Mouse (Mus musculus) neural tube, embryonic 15.5 days (tissue): ENCODE measurements around the gene Tvp23a. TPM values are rescaled to one million over a fixed set of nuclear protein-coding genes. Genes with fewer than 3 reads are reported as not detected.
A peak's percentile ranks its signal among the peaks of the same experiment; 100 is the strongest.

Experiments
- ATAC-seq: fragments of 200-750 bp; cut with Nextera tagmentation; 2 replicates; pipeline ENCODE4 v1.8.0; 2017; ENCODE audit warnings: mild to moderate bottlenecking, moderate TSS enrichment, moderate library complexity; ENCODE audit not compliant: low FRiP score
- H3K27ac ChIP-seq: fragments of 300-500 bp; sonication (generic); replicated peaks from 2 replicates; pipeline ENCODE4 v1.5.1; 2015; ENCODE audit warnings: mild to moderate bottlenecking, inconsistent platforms
- H3K27me3 ChIP-seq: fragments of 300-500 bp; sonication (generic); replicated peaks from 2 replicates; pipeline ENCODE4 v1.6.1; 2015; ENCODE audit warnings: inconsistent platforms
- H3K36me3 ChIP-seq: fragments of 300-500 bp; sonication (generic); 2 replicates; pipeline ENCODE4 v1.6.1; 2015; ENCODE audit warnings: inconsistent platforms
- H3K4me1 ChIP-seq: fragments of 300-500 bp; sonication (generic); 2 replicates; pipeline ENCODE4 v1.6.1; 2015; ENCODE audit warnings: inconsistent platforms
- H3K4me2 ChIP-seq: fragments of 300-500 bp; sonication (generic); 2 replicates; pipeline ENCODE4 v1.6.1; 2015; ENCODE audit warnings: inconsistent platforms, mild to moderate bottlenecking, moderate library complexity
- H3K4me3 ChIP-seq: fragments of 300-500 bp; sonication (generic); replicated peaks from 2 replicates; pipeline ENCODE4 v1.5.1; 2015; ENCODE audit warnings: mild to moderate bottlenecking, inconsistent platforms
- H3K9ac ChIP-seq: fragments of 300-500 bp; sonication (generic); replicated peaks from 2 replicates; pipeline ENCODE4 v1.6.1; 2015; ENCODE audit warnings: mild to moderate bottlenecking, inconsistent platforms
- H3K9me3 ChIP-seq: fragments of 300-500 bp; sonication (generic); replicated peaks from 2 replicates; pipeline ENCODE4 v1.6.1; 2016; ENCODE audit warnings: inconsistent platforms
- WGBS: fragments of 180-500 bp; shearing (Covaris S2); methylation state at CpG from one replicate; pipeline ENCODE4 v1.1.7; 2015; ENCODE audit warnings: mixed read lengths; 5-methylcytosine and 5-hydroxymethylcytosine counted together
- polyA plus RNA-seq: library from polyadenylated mRNA; unstranded; fragments of >200 nt; fragmentation: Nextera tagmentation; extraction: Ambion mirVana; gene quantifications from 2 replicates; pipeline ENCODE4 v1.2.1, GENCODE M21; 2015

The Tvp23a gene
- polyA plus RNA-seq, 1 experiment from 2014 or later, result 48.9 TPM

DNA sequence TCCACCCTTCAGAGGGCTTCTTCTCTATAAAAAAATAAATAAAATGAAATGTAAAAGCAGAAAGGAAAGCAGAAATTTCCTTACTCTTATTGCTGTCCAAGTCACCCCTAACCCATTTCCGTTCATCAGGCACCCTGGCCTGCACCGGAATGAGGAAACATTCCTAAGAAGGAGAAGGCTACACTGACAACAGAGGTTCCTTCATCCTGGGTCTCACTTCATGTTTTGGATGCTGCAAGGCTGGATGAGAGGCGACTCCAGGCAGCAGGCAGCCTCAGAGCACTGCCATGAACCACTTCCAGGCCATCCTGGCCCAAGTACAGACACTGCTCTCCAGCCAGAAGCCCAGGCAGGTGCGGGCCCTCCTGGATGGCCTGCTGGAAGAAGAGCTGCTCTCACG is 32.7 kb upstream of the Tvp23a start, which contains the start of gene Ciita:
Gene Ciita, plus strand, starts transcription at position 203 of the 400 bp plus-strand sequence.
- WGBS, result 74% methylated on average over 5 of the region's 5 CpGs
- no peaks in the 10 kb centered on the region for H3K36me3 ChIP-seq
- no peaks in the 10 kb centered on the region for H3K9me3 ChIP-seq
- H3K27ac ChIP-seq, result no peak within 1 kb of the TSS
- no peak within 1 kb of the TSS for H3K4me3 ChIP-seq
- H3K4me1 ChIP-seq, result no peaks in the 10 kb centered on the region
- no peaks in the 10 kb centered on the region for H3K27me3 ChIP-seq
- H3K4me2 ChIP-seq, result no peak within 1 kb of the TSS
- no peak within 1 kb of the TSS for H3K9ac ChIP-seq
- no peak for ATAC-seq

DNA sequence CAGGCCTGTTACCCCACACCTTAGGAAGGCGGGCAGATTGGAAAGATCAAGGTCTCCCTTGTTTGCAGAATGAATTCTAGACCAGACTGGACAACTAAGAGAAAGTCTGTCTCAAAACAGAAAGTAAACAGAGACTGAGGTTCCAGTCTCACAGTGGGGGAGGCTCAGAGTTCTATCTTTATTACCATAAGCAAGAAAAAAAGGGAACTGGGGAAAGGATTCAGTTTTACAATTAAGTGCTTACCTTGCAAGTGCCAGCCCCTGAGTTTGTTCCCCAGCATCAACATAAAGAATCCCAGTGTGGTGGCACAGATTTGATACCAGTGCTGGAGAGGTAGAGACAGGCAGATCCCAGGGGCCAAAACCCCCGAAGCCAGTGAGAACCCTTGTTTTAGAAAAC is 28.8 kb upstream of the Tvp23a start:
- 76% methylated on average over 2 of the region's 2 CpGs for WGBS

DNA sequence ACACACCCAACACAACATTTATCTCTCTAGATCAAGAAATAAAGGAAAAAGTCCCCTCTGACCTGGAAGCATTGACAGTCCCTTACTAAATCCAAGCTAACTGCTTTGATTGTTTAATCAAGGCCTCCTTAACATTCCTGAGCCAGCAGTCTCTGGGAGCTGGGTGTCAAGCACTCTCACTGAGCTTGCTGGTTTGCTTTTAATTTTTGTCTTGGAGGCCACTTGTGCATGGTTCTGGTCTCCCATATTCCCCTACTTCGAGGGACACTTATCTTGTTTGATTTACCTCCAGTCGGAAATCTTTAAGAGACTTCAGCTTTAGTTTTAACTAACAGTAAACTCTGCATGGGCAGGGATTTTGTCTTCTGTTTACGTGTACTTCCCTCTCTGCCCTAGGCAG is 27.8 kb upstream of the Tvp23a start:
- Histone ChIP-seq H3K36me3 (no peaks in the 10 kb centered on the region), H3K9me3 (no peaks in the 10 kb centered on the region), H3K9ac (no peak overlapping the region), H3K4me3 (no peak overlapping the region), H3K4me1 (no peaks in the 10 kb centered on the region), H3K27ac (no peak overlapping the region), H3K27me3 (no peaks in the 10 kb centered on the region), H3K4me2 (no peak overlapping the region)
- WGBS, result 81% methylated on average over 3 of the region's 3 CpGs
- no peak for ATAC-seq

More for the DNA sequence above, 28.8 kb upstream of the Tvp23a start:
- H3K27me3 ChIP-seq, result no peaks in the 10 kb centered on the region
- no peak overlapping the region for H3K4me2 ChIP-seq
- H3K9me3 ChIP-seq, result no peaks in the 10 kb centered on the region
- H3K9ac ChIP-seq, result no peak overlapping the region
- ATAC-seq, result no peak
- H3K27ac ChIP-seq, result no peak overlapping the region
- H3K4me1 ChIP-seq, result no peaks in the 10 kb centered on the region
- no peaks in the 10 kb centered on the region for H3K36me3 ChIP-seq
- H3K4me3 ChIP-seq, result no peak overlapping the region

DNA sequence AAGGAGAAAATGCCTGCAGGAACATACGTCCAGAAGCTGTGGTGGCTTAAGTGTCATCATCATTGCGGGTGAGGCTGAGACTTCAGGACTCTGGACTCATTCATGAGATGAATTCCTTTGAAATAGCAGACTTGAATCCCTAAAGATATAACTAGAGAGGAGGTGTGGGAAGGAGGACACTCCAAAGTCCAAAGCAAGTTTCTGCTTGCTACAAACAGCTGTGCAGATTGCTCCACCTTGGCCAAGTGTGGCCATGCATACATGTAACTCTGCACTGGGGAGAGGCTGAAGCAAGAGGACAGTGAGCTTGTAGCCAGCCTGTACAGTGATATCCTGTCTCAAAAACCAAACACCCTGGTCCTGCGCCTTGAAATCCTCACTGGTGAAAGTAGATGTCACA is 24.8 kb upstream of the Tvp23a start:
- Histone ChIP-seq H3K36me3 (no peaks in the 10 kb centered on the region), H3K4me2 (no peak overlapping the region), H3K9me3 (no peaks in the 10 kb centered on the region), H3K27ac (no peak overlapping the region), H3K4me3 (no peak overlapping the region), H3K27me3 (no peaks in the 10 kb centered on the region), H3K4me1 (no peaks in the 10 kb centered on the region), H3K9ac (no peak overlapping the region)
- no peak for ATAC-seq
- 92% methylated on average over 3 of the region's 3 CpGs for WGBS

DNA sequence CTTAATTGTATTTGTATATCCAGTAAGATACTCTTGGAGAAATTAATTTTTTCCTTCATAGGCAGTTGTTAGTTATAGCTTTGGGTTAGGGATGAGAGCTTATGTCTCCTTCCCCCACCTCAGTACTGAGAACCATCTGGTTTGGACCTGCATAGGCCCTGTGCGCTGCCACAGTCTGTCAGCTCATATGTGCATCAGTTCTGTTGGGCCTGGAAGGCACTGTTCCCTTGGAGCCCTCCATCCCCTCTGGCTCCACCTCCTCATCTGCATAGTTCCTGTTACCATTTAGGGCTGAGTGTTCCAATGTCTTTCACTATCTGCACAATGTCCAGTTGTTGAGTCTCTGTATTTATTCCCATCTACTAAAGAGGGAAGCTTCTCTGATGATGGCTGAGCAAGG is 21.0 kb upstream of the Tvp23a start:
- 82% methylated on average over 1 of the region's 1 CpGs for WGBS
- Histone ChIP-seq H3K4me1 (no peaks in the 10 kb centered on the region), H3K36me3 (no peaks in the 10 kb centered on the region), H3K4me2 (no peak overlapping the region), H3K9ac (no peak overlapping the region), H3K27me3 (no peaks in the 10 kb centered on the region), H3K9me3 (no peaks in the 10 kb centered on the region), H3K4me3 (no peak overlapping the region), H3K27ac (no peak overlapping the region)
- no peak for ATAC-seq

DNA sequence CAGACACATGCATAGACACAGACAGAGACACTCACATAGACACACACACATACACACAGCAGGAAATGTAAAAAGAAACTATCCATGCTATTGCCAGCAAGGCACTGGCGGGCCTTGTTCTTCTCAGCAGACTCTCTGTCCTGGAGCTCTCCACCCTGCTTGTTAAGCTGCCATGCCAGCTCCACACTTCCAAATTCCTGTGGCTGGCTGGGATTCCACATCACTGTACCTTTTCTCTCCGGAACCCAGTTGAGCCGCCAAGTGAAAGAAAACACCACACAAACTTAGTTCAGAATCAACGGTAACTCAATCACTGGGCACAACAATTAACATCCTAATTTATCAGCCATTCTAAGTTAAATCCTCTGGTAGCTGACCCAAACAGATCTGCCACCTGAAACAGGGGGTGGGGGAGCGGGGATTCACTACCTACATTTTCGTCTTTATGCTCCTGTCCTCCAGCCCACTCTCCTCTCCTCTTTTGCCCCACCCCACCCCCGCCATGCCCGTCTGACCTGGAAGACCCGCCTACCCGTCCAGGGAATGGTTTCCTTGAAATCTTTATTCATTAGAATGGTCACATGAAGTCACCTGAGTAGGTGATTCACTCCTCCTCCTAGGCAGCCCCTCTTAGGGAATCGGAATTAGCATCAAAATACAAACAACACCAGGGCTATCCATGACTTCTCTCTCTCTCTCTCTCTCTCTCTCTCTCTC is 20.4 kb upstream of the Tvp23a start:
- Histone ChIP-seq H3K9me3 (no peaks in the 10 kb centered on the region), H3K4me3 (no peak overlapping the region), H3K36me3 (no peaks in the 10 kb centered on the region), H3K9ac (no peak overlapping the region), H3K4me2 (no peak overlapping the region), H3K27ac (no peak overlapping the region), H3K4me1 (no peaks in the 10 kb centered on the region), H3K27me3 (no peaks in the 10 kb centered on the region)
- WGBS, result 43% methylated on average over 11 of the region's 11 CpGs
- ATAC-seq, result no peak

DNA sequence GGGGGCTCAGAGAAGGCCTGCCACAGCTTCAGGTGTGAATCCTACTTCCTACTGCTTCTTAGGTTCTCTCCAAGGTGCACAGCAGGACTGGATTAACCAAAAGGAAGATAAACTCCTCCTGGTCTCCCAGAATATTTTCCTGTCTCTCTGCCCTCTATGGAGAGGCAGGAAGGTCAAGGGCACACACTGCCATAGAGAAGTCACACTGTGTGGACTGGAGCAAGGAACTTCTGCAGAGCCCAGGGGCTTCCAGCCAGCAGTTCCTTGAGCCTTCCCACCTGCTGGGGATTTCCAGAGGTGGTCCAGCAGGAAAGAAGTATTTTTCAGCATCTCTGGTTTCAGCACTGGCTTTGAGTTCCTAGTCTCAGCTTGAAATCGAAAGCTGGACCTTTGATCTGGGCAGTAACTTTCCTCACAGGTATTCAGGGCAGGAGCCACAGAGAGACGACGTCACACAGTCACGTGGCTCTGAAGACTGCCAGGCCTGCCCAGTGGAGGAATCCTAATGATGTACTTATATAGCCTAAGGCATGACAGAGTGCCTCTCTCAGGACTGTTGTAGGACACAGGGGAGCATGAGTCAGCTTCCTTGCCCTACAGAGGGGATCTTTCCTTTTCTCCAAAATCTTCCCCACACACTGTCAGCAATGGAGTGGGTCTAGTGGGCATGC is 18.0 kb upstream of the Tvp23a start:
- H3K9me3 ChIP-seq, result no peaks in the 10 kb centered on the region
- H3K4me3 ChIP-seq, result no peak overlapping the region
- no peak overlapping the region for H3K9ac ChIP-seq
- ATAC-seq, result no peak
- H3K27ac ChIP-seq, result no peak overlapping the region
- H3K27me3 ChIP-seq, result no peaks in the 10 kb centered on the region
- 32% methylated on average over 4 of the region's 4 CpGs for WGBS
- H3K36me3 ChIP-seq, result no peaks in the 10 kb centered on the region
- H3K4me1 ChIP-seq, result no peaks in the 10 kb centered on the region
- no peak overlapping the region for H3K4me2 ChIP-seq

DNA sequence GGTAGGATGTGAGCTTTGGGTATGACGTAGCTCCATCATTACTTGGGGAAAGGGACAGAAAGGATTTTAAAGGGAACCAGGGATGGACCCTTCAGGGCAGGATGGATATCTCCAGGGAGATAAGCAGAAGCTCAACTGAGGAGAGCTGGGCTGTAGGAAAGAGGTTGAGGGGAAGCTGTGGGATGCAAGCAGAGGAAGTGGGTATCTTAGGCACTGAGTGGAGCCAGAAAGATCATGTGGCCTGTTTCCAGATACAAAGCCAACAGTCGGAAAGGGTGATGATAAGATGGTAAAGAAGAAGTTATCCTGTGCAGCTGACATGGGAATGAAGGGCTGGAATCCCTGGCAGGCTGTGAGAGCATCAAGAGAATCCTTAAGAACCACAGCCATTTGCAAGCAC is 14.0 kb upstream of the Tvp23a start:
- Histone ChIP-seq H3K27me3 (no peaks in the 10 kb centered on the region), H3K4me1 (no peaks in the 10 kb centered on the region), H3K4me2 (no peak overlapping the region), H3K4me3 (no peak overlapping the region), H3K9me3 (no peaks in the 10 kb centered on the region), H3K36me3 (no peaks in the 10 kb centered on the region), H3K27ac (no peak overlapping the region), H3K9ac (no peak overlapping the region)
- no peak for ATAC-seq
- WGBS, result 96% methylated on average over 2 of the region's 2 CpGs

DNA sequence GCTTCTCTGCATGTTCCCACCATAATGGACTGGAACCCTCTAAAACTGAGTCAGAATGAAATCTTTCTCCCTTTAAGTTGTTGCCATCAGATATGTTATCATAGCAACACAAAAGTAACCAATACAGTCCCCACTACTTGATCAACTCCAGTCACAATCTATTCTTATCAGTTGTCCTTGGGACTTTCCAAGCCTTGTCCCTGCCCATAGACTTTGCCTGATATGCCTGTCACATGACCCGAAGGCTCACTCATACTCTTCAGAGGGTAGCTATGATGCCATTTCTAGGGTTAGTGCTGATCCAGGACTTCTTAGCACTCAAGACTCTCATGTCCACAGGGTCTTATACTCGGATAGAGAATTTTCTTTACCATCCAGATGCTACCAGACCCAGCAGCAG is 13.0 kb upstream of the Tvp23a start:
- H3K4me3 ChIP-seq, result no peak overlapping the region
- no peak overlapping the region for H3K9ac ChIP-seq
- no peaks in the 10 kb centered on the region for H3K36me3 ChIP-seq
- no peaks in the 10 kb centered on the region for H3K4me1 ChIP-seq
- no peak overlapping the region for H3K4me2 ChIP-seq
- H3K27ac ChIP-seq, result no peak overlapping the region
- 76% methylated on average over 2 of the region's 2 CpGs for WGBS
- no peaks in the 10 kb centered on the region for H3K9me3 ChIP-seq
- H3K27me3 ChIP-seq, result no peaks in the 10 kb centered on the region
- no peak for ATAC-seq

DNA sequence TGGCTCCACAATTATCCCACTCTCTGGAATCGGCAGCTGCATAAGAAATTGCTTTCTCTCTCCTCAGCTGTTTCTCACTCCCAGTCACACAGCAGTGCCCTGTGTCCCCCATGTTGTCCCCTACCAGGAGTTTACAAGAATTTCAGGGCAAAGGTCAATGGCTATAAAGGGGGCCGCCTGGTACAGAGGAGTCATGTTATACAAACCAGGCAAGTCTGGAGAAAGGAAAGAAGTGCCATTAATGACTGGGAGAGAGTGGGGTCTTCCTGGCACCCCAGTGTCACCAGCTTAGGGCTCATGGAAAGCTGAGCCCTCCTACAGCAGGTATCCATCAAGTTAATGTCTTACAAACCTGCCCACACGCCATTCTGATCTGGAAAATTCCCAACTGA is 7.4 kb upstream of the Tvp23a start:
- no peaks in the 10 kb centered on the region for H3K9me3 ChIP-seq
- H3K4me2 ChIP-seq, result no peak overlapping the region
- no peak overlapping the region for H3K9ac ChIP-seq
- H3K4me3 ChIP-seq, result no peak overlapping the region
- H3K27ac ChIP-seq, result no peak overlapping the region
- H3K36me3 ChIP-seq, result no peaks in the 10 kb centered on the region
- peaks cover 8% of the 10 kb centered on the region; the same call in 1 of the 2 replicates for H3K4me1 ChIP-seq
- H3K27me3 ChIP-seq, result no peaks in the 10 kb centered on the region
- ATAC-seq, result no peak
- 12% methylated on average over 3 of the region's 3 CpGs for WGBS

DNA sequence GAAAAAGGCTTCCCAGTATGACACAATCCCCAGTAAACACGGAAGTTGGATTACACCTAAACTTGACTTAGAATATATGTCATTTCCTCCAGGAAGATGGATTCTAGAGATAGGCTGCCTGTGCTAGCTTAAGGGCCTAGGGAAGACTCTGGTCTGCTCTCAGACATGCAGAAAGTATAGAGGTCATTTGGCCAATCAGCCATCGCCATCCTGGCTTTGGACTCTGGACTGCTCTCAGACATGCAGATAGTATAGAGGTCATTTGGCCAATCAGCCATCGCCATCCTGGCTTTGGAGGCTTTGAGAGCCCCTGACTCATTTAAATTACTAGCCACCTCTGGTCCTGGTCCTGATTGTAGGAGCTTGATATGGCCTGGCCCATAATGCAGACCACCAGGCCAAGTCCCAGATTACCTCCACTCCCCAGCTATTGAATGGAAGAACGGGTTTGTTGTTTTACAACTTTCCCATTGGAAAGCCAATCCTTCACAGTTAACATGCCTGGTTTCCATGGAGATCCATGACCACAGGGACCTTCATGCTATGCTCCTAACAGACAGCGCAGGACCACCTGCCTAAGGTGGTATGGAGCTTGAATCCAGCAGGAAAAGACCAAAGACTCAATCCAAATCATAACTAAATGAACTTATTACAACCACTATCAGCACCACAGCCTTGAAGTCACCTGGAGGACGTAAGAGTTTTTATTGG is 6.9 kb upstream of the Tvp23a start:
- no peaks in the 10 kb centered on the region for H3K27me3 ChIP-seq
- H3K4me2 ChIP-seq, result no peak overlapping the region
- peaks cover 8% of the 10 kb centered on the region; the same call in 1 of the 2 replicates for H3K4me1 ChIP-seq
- H3K9me3 ChIP-seq, result no peaks in the 10 kb centered on the region
- H3K9ac ChIP-seq, result no peak overlapping the region
- no peak for ATAC-seq
- 49% methylated on average over 6 of the region's 6 CpGs for WGBS
- no peak overlapping the region for H3K4me3 ChIP-seq
- no peaks in the 10 kb centered on the region for H3K36me3 ChIP-seq
- no peak overlapping the region for H3K27ac ChIP-seq

DNA sequence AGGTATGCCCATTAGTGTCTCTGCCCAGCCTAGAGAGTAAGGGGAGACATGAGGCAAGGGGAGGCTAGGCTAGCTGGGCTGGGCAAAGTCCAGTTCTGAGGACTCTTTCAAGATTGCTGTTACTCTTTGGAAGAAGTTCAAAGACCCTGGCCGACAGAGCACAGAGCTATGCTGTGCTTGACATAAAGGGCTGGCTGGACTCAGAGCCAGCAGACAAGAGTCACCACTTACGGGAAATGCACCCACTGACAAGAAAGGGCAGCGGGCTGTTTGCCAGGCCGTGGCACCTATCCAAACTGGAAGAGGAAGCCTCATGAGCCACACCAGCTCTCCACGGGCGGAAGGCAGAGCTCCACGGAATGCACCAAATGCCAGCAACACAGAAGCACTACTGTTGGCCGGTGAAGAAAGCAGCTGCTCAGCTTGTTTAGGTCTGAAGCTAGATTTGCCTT is 5.3 kb upstream of the Tvp23a start:
- H3K9ac ChIP-seq, result no peak overlapping the region
- 60% methylated on average over 8 of the region's 8 CpGs for WGBS
- H3K4me2 ChIP-seq, result no peak overlapping the region
- H3K27me3 ChIP-seq, result no peaks in the 10 kb centered on the region
- H3K4me1 ChIP-seq, result peaks cover 14% of the 10 kb centered on the region
- peak; percentile 80 for ATAC-seq
- H3K36me3 ChIP-seq, result no peaks in the 10 kb centered on the region
- no peak overlapping the region for H3K4me3 ChIP-seq
- H3K27ac ChIP-seq, result no peak overlapping the region; the same call in 1 of the 2 replicates
- no peaks in the 10 kb centered on the region for H3K9me3 ChIP-seq
